Mouse (Mus musculus): ENCODE data around the gene Prss58. TPM values are rescaled to one million over a fixed set of nuclear protein-coding genes. Genes with fewer than 3 reads are reported as not detected.
A peak's percentile ranks its signal among the peaks of the same experiment; 100 is the strongest.

The Prss58 gene
- not detected in 2 replicates for total RNA-seq (2014; rRNA removed)
- polyA plus RNA-seq (2012; rRNA removed), result not detected in 2 replicates

GRCm38 (mm10) chr6:40900287-40900686 lies at the start of gene Prss58:
Prss58 (minus strand) TSS chr6:40900387.
- H3K79me2 ChIP-seq (ENCODE audit: control insufficient read depth, insufficient read depth, low read length), result no peaks in the 10 kb centered on the region
- no peaks in the 10 kb centered on the region for H3K36me3 ChIP-seq (ENCODE audit: control insufficient read depth, insufficient read depth, low read length)
- TF ChIP-seq CTCF (IDR thresholded peaks at IDR 0.05; ENCODE audit: low read depth, low read length) (no peak), POLR2A (IDR thresholded peaks at IDR 0.05; ENCODE audit: extremely low read depth, insufficient read depth, low read length) (no peak)
- H3K27ac ChIP-seq (replicated peaks; ENCODE audit: insufficient read depth, low read depth, low read length), result no peak within 1 kb of the TSS
- no peak within 1 kb of the TSS for H3K9ac ChIP-seq (ENCODE audit: low read depth, low read length)
- H3K4me1 ChIP-seq (ENCODE audit: control insufficient read depth, insufficient read depth, low read length), result no peaks in the 10 kb centered on the region
- H3K27me3 ChIP-seq (ENCODE audit: control insufficient read depth, insufficient read depth, low read length), result no peaks in the 10 kb centered on the region
- H3K4me3 ChIP-seq (ENCODE audit: insufficient read depth, low read depth, low read length), result no peak within 1 kb of the TSS
- DNase-seq (ENCODE audit: extremely low read depth, low read depth, low spot score), result no peak

DNA sequence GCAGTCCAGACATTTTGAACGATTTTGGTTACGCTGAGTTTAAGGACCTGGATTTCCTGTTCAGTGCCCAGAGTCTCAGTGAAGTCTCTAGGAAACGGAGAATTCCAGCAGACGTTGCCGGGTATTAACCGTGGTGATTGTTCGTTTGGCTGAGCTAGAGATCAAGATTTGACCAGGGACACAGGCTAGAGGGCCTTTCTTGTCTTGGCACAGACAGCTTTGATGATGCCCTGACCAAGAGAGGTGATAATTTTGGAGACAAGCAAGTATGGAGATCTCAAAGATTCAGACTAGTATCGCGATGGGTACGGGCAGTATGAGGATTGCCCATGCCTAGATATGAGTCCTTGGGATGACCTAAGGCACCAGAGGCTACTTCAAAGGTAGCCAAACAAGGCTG lies 40.3 kb upstream of the Prss58 start, which contains the start of gene 1700074P13Rik:
TSS of gene 1700074P13Rik (minus strand) at position 101 of the 400 bp plus-strand sequence.
- Histone ChIP-seq H3K9ac (ENCODE audit: low read depth, low read length) (no peak within 1 kb of the TSS), H3K27ac (replicated peaks; ENCODE audit: insufficient read depth, low read depth, low read length) (no peak within 1 kb of the TSS), H3K4me1 (ENCODE audit: control insufficient read depth, insufficient read depth, low read length) (no peaks in the 10 kb centered on the region; the same call in 1 of the 2 replicates), H3K27me3 (ENCODE audit: control insufficient read depth, insufficient read depth, low read length) (no peaks in the 10 kb centered on the region), H3K36me3 (ENCODE audit: control insufficient read depth, insufficient read depth, low read length) (no peaks in the 10 kb centered on the region), H3K4me3 (ENCODE audit: insufficient read depth, low read depth, low read length) (no peak within 1 kb of the TSS), H3K79me2 (ENCODE audit: control insufficient read depth, insufficient read depth, low read length) (no peaks in the 10 kb centered on the region)
- 95% methylated on average over 10 of the region's 10 CpGs for WGBS
- DNase-seq (ENCODE audit: extremely low read depth, low read depth, low spot score), result no peak
- no peak for TF ChIP-seq CTCF (IDR thresholded peaks at IDR 0.05; ENCODE audit: low read depth, low read length)
- TF ChIP-seq POLR2A (IDR thresholded peaks at IDR 0.05; ENCODE audit: extremely low read depth, insufficient read depth, low read length), result no peak

- DNase-seq (ENCODE audit: extremely low read depth, low read depth, low spot score), result no peak
- Histone ChIP-seq H3K79me2 (ENCODE audit: control insufficient read depth, insufficient read depth, low read length) (no peaks in the 10 kb centered on the region), H3K36me3 (ENCODE audit: control insufficient read depth, insufficient read depth, low read length) (no peaks in the 10 kb centered on the region), H3K9ac (ENCODE audit: low read depth, low read length) (no peak overlapping the region), H3K27me3 (ENCODE audit: control insufficient read depth, insufficient read depth, low read length) (no peaks in the 10 kb centered on the region), H3K27ac (replicated peaks; ENCODE audit: insufficient read depth, low read depth, low read length) (no peak overlapping the region), H3K4me1 (ENCODE audit: control insufficient read depth, insufficient read depth, low read length) (no peaks in the 10 kb centered on the region), H3K4me3 (ENCODE audit: insufficient read depth, low read depth, low read length) (no peak overlapping the region)
- TF ChIP-seq CTCF (IDR thresholded peaks at IDR 0.05; ENCODE audit: low read depth, low read length) (no peak), POLR2A (IDR thresholded peaks at IDR 0.05; ENCODE audit: extremely low read depth, insufficient read depth, low read length) (no peak)
- WGBS, result 85% methylated on average over 4 of the region's 4 CpGs
Measured at GRCm38 (mm10) chr6:40919954-40920353, 19.8 kb upstream of the Prss58 start.

GRCm38 (mm10) chr6:40894716-40895115 lies 5.5 kb downstream of the Prss58 start:
- no peak for TF ChIP-seq CTCF (IDR thresholded peaks at IDR 0.05; ENCODE audit: low read depth, low read length)
- no peak for TF ChIP-seq POLR2A (IDR thresholded peaks at IDR 0.05; ENCODE audit: extremely low read depth, insufficient read depth, low read length)
- no peaks in the 10 kb centered on the region for H3K79me2 ChIP-seq (ENCODE audit: control insufficient read depth, insufficient read depth, low read length)
- H3K4me3 ChIP-seq (ENCODE audit: insufficient read depth, low read depth, low read length), result no peak overlapping the region
- H3K9ac ChIP-seq (ENCODE audit: low read depth, low read length), result no peak overlapping the region
- peaks cover 6% of the 10 kb centered on the region; the same call in 1 of the 2 replicates for H3K4me1 ChIP-seq (ENCODE audit: control insufficient read depth, insufficient read depth, low read length)
- DNase-seq (ENCODE audit: extremely low read depth, low read depth, low spot score), result peak; percentile 84
- 9% methylated on average over 1 of the region's 1 CpGs for WGBS
- H3K27me3 ChIP-seq (ENCODE audit: control insufficient read depth, insufficient read depth, low read length), result no peaks in the 10 kb centered on the region
- no peaks in the 10 kb centered on the region for H3K36me3 ChIP-seq (ENCODE audit: control insufficient read depth, insufficient read depth, low read length)
- H3K27ac ChIP-seq (replicated peaks; ENCODE audit: insufficient read depth, low read depth, low read length), result no peak overlapping the region

GRCm38 (mm10) chr6:40893577-40893976 lies 6.6 kb downstream of the Prss58 start:
- peak; percentile 46 for DNase-seq (ENCODE audit: extremely low read depth, low read depth, low spot score)
- H3K9ac ChIP-seq (ENCODE audit: low read depth, low read length), result no peak overlapping the region
- H3K79me2 ChIP-seq (ENCODE audit: control insufficient read depth, insufficient read depth, low read length), result no peaks in the 10 kb centered on the region
- no peaks in the 10 kb centered on the region for H3K36me3 ChIP-seq (ENCODE audit: control insufficient read depth, insufficient read depth, low read length)
- H3K27ac ChIP-seq (replicated peaks; ENCODE audit: insufficient read depth, low read depth, low read length), result no peak overlapping the region
- peaks cover 6% of the 10 kb centered on the region; the same call in 1 of the 2 replicates for H3K4me1 ChIP-seq (ENCODE audit: control insufficient read depth, insufficient read depth, low read length)
- H3K4me3 ChIP-seq (ENCODE audit: insufficient read depth, low read depth, low read length), result no peak overlapping the region
- H3K27me3 ChIP-seq (ENCODE audit: control insufficient read depth, insufficient read depth, low read length), result no peaks in the 10 kb centered on the region
- TF ChIP-seq CTCF (IDR thresholded peaks at IDR 0.05; ENCODE audit: low read depth, low read length) (peak; percentile 55), POLR2A (IDR thresholded peaks at IDR 0.05; ENCODE audit: extremely low read depth, insufficient read depth, low read length) (no peak)
- 39% methylated on average over 7 of the region's 7 CpGs for WGBS

GRCm38 (mm10) chr6:40891754-40892153 lies 8.4 kb downstream of the Prss58 start:
- Histone ChIP-seq H3K4me3 (ENCODE audit: insufficient read depth, low read depth, low read length) (no peak overlapping the region), H3K79me2 (ENCODE audit: control insufficient read depth, insufficient read depth, low read length) (no peaks in the 10 kb centered on the region), H3K9ac (ENCODE audit: low read depth, low read length) (no peak overlapping the region), H3K4me1 (ENCODE audit: control insufficient read depth, insufficient read depth, low read length) (peaks cover 6% of the 10 kb centered on the region; the same call in 1 of the 2 replicates), H3K27ac (replicated peaks; ENCODE audit: insufficient read depth, low read depth, low read length) (no peak overlapping the region), H3K36me3 (ENCODE audit: control insufficient read depth, insufficient read depth, low read length) (no peaks in the 10 kb centered on the region), H3K27me3 (ENCODE audit: control insufficient read depth, insufficient read depth, low read length) (no peaks in the 10 kb centered on the region)
- no peak for TF ChIP-seq POLR2A (IDR thresholded peaks at IDR 0.05; ENCODE audit: extremely low read depth, insufficient read depth, low read length)
- TF ChIP-seq CTCF (IDR thresholded peaks at IDR 0.05; ENCODE audit: low read depth, low read length), result no peak
- 61% methylated on average over 4 of the region's 4 CpGs for WGBS
- DNase-seq (ENCODE audit: extremely low read depth, low read depth, low spot score), result no peak
